Mouse (Mus musculus) brain, embryonic 14.5 days (tissue): ENCODE data around the gene Cped1.

Experiments
- CTCF ChIP-seq: fragments of 200-500 bp; IDR thresholded peaks from 2 replicates; pipeline ENCODE4 v1.5.1; 2012; ENCODE audit warnings: inconsistent platforms, mild to moderate bottlenecking, moderate library complexity, borderline replicate concordance; ENCODE audit not compliant: insufficient read depth, insufficient read length; ENCODE audit errors: extremely low read depth
- POLR2A ChIP-seq: fragments of 200-500 bp; IDR thresholded peaks from 2 replicates; pipeline ENCODE4 v1.6.1; 2012; ENCODE audit warnings: mild to moderate bottlenecking, inconsistent platforms, borderline replicate concordance; ENCODE audit not compliant: poor library complexity, insufficient read depth, insufficient read length, severe bottlenecking; ENCODE audit errors: extremely low read depth

- TF ChIP-seq CTCF (no peak), POLR2A (no peak)
Observed at GRCm38 (mm10) chr6:22064341-22064740, 78.6 kb downstream of the Cped1 start.
